Mouse (Mus musculus) retina, postnatal 1 day (tissue): ENCODE data around the gene Pla2g6.
A peak's percentile ranks its signal among the peaks of the same experiment; 100 is the strongest.

Experiments used
- DNase-seq: peaks from one replicate; pipeline ENCODE4 v3.0.0-alpha.2; 2012

Pla2g6 gene

DNA sequence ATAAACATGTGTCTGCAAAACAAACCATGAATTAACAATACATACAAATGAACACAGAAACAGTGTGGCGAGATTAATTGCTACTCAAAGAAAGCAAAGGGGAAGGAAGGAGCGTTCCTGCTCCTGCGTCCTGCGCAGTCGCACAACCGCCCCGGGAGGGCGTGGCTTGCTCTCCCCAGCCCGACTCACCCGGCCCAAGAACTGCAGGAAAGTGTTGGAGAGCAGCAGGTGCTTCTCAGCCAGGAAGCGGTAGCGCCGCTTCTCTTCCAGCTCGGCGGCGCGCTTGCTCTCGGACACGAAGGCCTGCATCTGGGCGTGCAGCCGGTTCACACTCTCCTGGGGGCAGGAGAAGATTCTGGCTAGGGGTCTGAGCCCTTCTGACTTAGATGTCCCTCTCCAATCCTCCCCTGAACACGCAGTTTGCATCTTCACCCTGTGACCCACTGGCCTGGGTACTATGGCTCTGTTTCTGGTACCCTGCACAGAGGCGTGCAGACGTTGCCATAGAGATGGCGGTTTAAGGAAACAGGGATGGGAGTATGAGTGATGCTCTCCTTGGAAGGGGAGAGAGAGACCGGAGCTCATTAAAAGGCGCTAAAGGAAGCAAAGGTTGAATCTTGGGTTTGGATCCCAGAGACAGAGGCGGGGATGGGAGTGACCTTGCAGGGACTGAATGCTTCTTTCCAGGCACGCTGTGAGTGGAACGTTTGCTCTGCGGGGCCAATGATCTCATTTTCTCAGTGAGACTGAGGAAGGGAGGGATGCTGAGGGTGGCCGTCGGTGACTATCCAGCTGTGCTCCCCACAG lies 57.7 kb downstream of the Pla2g6 start:
- DNase-seq, result peak; percentile 84

DNA sequence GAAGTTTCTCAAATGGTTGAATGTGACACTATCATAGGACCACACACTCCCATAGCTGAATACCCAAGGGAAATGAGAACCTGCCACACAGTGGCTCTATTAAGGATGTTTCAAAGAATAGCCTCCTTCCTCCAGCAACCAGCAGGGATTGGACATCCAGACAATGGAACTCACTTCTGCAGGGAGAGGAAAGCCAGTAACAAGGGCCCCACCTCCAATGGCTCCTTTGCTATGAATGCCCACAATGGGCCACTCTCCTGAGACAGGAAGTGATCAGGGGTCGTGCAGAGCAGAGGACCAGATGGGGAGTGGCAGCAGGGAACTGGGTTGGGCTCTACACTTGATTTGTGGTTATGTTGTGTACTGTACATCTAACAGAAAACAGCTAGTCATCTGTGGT lies 59.7 kb downstream of the Pla2g6 start:
- no peak for DNase-seq

- DNase-seq, result no peak
Observed at GRCm38 (mm10) chr15:79265384-79265783, 62.8 kb downstream of the Pla2g6 start.

DNA sequence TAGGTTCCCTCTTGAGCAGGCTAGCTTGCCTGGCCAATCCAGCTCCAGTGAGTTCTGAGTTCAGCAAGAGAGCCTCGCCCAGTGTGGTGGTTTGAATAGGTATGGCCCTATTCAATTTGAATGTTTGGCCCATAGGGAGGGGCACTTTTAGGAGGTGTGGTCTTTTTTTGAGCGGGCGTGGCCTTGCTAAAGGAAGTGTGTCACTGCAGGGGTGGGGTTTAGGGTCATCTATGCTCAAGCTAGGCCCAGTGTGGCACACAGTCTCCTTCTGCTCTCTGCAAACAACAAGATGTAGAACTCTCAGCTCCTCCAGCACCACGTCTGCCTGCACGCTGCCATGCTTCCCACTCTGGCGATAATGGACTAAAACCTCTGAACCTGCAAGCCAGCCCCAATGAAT lies 64.5 kb downstream of the Pla2g6 start:
- no peak for DNase-seq

DNA sequence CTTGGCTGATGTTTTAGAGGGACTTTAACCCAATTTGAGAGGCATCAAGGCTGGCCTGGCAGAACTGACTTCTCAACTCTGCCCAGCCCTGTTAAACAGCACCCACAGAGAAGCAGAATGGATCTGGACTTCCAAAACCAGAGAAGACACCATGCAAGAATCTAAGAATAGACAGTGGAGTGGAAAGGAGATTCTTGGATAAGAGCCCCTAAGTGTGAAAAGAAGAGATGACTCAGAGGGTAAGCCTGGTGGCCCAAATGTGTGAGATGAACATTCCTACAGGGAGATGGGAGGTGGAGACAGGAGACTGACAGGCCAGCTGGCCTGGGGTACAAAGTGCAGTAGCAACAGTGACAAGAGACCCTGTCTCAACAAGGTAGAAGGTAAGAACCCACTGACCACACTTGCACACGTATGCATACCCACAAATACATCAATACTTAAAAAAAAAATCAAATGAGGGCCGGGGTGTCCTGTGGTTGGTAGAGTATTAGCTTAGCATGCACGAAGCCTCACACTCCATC lies 65.3 kb downstream of the Pla2g6 start:
- DNase-seq, result no peak

DNA sequence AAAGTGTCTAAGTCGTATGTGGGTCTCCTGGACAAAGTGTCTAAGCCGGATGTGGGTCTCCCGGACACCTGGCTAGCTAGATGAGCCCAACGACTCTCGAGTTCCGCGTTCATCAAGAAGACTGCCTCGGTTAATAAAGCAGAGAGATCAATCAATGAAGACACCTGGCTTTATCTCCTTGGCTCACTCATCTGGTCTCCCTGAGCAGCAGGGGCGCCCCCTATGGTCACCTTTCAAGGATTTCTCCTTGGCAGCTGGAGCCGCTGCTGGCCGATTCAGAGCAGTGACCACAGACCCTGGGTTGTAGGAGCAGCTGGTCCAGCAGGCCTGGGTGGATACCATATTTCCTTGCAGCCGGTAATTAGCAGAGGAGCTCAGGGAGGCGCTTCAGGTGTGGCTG lies 65.8 kb downstream of the Pla2g6 start:
- peak; percentile 76 for DNase-seq

- DNase-seq, result no peak
Observed at GRCm38 (mm10) chr15:79261757-79262156, 66.4 kb downstream of the Pla2g6 start.

DNA sequence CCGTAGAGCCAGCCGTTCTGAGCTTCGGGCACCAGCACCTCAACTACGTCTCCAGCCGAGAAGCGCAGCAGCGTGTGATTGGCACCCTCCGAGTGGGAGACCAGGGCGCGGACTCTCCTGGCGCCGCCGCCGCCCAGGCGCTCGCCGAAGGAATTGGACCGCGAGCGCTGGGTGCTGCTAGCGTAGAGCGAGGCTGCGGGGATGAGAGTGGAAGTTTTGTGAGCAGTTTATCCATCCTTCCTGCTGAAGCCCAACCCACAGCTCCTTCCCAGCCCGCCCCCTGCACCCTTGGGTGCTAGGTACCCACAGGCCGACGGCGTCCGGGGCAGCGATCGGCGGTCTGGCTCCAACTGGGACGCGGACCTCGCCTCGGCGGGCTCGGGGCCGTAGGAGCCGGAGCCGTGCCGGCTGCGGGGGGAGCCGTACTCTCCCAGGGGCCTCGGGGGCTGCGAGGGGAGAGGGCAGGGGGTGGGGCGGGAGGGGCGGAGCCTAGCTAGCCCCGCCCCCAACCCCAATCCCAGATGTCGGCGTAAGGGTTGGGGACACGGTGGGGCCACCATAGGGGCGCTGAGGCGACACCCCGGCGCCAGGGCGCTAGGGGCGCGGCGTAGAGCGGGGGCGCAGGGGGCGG lies 67.0 kb downstream of the Pla2g6 start:
- peak; percentile 76 for DNase-seq

DNA sequence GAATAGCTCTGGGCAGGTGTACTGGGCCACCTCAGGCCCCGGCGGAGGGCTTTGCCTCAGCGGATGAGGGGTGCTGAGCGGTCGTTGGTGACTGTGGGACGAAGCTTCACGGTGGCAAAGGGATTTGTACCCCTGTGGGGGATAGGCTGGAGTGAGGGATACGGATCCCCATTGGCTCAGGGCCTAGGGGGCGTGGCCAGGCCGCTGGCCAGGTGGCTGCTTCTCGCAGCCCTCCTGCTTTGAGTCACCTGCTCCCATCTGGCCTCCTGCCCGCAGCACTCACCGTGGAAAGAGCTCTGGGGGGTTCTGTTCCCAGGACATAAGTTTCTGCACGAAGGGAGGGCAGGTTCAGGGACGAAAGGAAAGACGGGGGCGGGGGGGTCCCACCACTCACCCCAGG lies 69.7 kb downstream of the Pla2g6 start:
- no peak for DNase-seq

- peak; percentile 31 for DNase-seq
Observed at GRCm38 (mm10) chr15:79254661-79255060, 73.5 kb downstream of the Pla2g6 start, which contains the start of gene Slc16a8. Slc16a8 (minus strand) TSS chr15:79254761.

DNA sequence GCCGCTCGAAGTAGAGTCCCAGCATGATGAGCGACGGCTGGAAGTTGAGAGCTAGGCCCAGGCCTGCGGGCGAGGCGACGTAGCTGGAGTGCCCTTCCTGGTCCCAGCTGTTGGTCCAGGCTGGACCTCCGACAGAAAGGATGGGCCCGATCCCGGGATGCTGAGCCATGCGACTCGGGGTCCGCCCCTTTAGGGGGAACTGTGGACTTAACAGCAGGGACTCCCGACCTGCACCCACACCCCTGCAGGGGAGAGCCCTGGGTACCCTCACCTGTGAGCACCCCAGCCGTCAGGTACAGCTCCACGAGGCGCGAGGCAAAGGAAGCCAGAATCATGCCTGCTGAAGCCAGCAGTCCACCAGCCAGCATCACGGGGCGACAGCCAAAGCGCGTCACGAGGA lies 75.6 kb downstream of the Pla2g6 start:
- DNase-seq, result no peak

DNA sequence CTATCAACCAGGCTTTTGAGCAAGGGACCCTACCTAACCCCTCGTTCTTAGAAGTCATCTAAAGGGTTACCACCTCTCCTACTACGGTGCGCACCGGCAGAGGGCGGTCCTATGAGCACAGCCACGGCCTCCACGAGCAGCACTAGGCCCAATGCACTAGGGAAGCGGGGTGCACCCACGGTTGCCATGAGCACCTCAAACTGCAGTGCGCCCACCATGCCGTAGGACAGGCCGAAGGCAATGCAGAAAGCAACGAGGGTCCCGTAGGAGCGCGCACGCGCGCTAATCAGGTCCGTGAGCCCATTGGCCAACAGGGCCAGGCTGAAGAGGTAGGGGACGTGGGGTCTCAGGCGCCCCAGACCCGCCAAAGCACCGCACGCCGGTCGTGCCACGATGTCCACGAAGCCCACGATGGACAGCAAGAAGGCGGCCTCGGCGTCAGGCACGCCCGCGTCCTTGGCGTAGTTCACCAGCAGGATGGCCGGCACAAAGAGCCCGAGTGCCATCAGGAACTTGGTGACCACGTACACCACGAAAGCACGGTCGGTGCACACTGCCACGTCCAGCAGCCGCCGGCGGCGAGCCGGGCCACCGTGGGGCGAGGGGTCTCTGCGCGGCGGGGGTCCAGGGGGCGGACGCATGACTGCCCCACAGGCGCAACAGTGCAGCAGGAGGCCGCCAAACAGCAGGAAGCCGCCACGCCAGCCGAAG lies 76.3 kb downstream of the Pla2g6 start:
- DNase-seq, result peak; percentile 50

GRCm38 (mm10) chr15:79251168-79251567 lies 77.0 kb downstream of the Pla2g6 start:
- DNase-seq, result no peak

DNA sequence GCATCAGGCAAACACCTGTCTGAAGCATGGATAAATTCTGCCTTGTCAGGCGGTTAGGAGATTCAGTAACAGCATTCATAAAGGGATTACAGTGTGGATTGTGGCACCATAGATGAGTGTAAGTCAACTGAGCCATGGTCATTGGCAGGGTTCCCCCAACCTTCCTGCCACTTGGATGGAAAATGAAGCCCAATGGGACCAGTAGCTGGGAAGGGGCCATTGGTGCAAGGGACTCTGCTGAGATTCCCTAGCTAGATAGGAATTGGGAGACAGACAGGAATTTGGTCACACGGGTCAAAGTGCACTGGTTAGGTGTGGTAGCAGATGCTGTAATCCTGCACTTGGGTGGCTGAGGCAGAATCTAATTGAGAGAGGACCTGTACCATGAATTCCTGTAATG lies 78.0 kb downstream of the Pla2g6 start:
- no peak for DNase-seq

DNA sequence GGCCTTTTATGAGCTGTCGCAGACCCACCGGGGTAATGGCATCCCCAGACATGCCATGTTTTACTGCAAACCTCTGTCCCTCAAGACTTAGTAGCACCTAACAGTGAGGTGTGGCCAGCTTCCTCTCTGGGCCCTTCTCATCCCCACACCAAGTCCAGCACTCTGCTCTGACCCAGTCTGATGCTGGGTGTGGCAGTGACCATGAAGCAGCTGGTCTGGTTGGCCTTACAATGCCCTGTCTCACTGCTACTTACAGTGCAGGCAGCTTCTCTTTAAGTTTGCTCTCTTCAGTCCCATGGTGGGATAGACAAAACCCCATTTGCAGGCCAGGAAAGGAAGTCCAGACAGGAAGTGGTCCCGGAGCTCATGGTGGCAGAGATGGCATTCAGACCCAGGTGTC lies 82.9 kb downstream of the Pla2g6 start:
- no peak for DNase-seq

- DNase-seq, result no peak
Observed at GRCm38 (mm10) chr15:79244071-79244893, 83.9 kb downstream of the Pla2g6 start.

GRCm38 (mm10) chr15:79243234-79244042 lies 84.8 kb downstream of the Pla2g6 start:
- peak; percentile 97 for DNase-seq

DNA sequence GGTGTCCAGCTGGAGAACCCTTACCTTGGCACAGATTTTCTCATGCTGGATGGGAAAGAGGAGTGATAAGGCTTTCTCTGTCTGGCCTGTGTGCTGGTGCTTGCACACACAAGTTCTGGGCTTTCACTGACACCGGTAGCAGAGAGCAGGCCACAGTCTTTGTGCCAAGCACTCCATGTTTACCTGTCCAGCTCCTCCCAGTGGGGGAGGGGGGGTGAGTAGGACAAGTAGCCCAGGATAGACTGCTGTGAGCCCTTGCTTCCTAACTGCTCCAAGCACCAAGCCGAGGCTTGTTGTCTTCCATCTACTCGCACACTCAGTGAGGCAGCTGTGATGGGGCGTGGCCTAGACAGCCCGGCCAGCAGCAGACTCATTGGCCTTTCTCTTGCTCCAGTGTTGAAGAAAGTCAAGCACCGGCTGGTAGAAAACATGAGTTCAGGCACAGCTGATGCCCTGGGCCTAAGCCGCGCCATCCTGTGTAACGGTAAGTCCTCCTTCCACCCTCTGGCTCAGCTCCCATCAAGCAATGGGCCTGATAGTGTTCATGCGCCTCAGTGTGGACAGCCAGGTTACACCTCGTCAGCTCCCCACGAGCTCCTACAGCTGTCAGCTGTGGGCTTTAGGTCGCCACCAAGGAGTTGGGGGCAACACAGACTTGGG lies 85.5 kb downstream of the Pla2g6 start:
- no peak for DNase-seq

DNA sequence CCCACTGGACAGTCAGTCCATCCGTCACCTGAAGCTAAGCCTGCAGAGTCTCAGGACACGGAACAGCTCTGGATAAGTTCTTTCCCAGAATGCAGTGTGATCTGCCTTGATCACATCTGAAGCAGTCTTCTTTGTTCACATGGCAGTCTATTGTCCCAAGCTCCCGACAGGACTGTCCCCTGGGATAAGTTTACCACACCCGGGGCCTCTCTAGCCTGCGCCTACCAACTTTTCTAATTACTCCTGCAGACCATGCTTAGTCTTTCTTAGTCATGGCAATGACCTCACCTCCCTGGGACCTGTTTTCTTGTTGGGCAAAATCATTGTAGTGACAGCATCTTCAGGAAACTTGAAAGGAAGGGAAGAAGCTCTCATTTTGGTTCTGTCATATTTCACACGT lies 90.2 kb downstream of the Pla2g6 start:
- DNase-seq, result no peak
